Mouse (Mus musculus): Measurements from ENCODE around the gene Selenoi. TPM values are rescaled to one million over a fixed set of nuclear protein-coding genes. Genes with fewer than 3 reads are reported as not detected.
"Not testable (repeated sequence)": the region's sequence is repeated elsewhere in the genome, so short reads cannot be mapped to it uniquely, and the experiment has no call there.

Selenoi gene
- polyA plus RNA-seq, 1 experiment from 2014 or later = 17.3 TPM

DNA sequence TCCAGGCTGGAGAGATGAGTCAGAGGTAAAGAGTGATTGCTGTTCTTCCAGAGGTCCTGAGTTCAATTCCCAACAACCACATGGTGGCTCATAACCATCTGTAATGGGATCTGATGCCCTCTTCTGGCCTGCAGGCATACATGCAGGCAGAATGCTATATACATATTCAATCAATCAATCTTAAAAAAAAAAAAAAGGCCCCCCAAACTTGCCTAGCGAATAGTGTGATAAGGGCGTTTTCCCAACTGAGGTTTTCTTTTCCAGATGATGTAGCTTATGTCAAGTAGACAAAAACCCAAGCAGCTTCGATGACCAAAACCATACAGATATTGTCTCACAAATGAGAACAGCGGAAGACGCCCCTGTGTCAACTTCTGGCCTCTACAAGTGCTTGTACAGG lies 21.6 kb upstream of the Selenoi start:
- WGBS = 91% methylated on average over 5 of the region's 5 CpGs

DNA sequence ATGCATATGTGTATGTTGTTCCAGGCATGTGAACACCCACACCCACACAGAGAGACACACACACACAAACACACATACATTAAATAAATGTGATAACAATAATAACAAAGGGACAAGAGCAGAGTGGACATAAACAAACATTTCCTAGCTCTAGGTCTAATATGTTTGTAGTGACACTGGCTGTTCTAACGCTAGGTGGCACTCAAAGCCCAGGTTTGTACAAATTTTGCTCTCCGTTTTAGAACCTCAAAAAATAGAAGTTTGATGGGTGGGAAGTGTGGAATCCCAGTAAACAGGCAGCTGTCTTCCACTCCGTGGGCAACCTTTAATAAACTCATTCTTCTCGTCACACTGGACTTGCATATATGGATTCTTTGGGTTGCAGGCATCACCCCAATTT lies 17.5 kb upstream of the Selenoi start:
- 20% methylated on average over 4 of the region's 4 CpGs for WGBS
- H3K4me3 ChIP-seq = no peak overlapping the region
- H3K27me3 ChIP-seq (ENCODE audit: insufficient read depth, poor library complexity, severe bottlenecking) = no peaks in the 10 kb centered on the region
- H3K36me3 ChIP-seq = no peaks in the 10 kb centered on the region
- DNase-seq (ENCODE audit: low spot score) = peak; percentile 35
- no peak overlapping the region for H3K27ac ChIP-seq
- no peaks in the 10 kb centered on the region for H3K4me1 ChIP-seq (replicated peaks)
- H3K9me3 ChIP-seq = no peaks in the 10 kb centered on the region

More for the DNA sequence above, 21.6 kb upstream of the Selenoi start:
- not testable (repeated sequence) for H3K9me3 ChIP-seq; H3K27ac ChIP-seq; DNase-seq (ENCODE audit: low spot score); H3K4me1 ChIP-seq (replicated peaks); H3K27me3 ChIP-seq (ENCODE audit: insufficient read depth, poor library complexity, severe bottlenecking); H3K4me3 ChIP-seq; H3K36me3 ChIP-seq

DNA sequence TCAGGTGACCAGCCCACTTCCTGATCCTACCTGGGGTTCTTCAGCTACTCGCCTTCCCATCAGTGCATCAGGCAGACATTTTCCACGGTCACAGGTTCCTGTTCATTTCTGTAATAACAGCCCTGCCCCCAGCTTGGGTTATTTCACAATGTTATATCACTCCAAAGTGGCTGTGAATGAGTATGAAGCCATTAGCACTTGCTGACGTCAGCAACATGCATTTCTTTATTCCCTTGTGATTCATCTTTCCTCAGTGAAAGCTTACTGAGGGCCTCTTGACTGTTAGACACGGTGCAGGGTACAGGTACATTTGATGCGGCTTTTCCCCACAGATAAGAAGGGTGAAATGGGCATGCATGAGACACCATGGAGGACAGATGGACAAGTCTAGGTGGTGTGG lies 16.4 kb upstream of the Selenoi start:
- H3K27me3 ChIP-seq (ENCODE audit: insufficient read depth, poor library complexity, severe bottlenecking) = no peaks in the 10 kb centered on the region
- H3K9me3 ChIP-seq = no peaks in the 10 kb centered on the region
- H3K4me1 ChIP-seq (replicated peaks) = no peaks in the 10 kb centered on the region
- H3K27ac ChIP-seq = no peak overlapping the region
- 81% methylated on average over 5 of the region's 5 CpGs for WGBS
- H3K36me3 ChIP-seq = no peaks in the 10 kb centered on the region
- H3K4me3 ChIP-seq = no peak overlapping the region
- no peak for DNase-seq (ENCODE audit: low spot score)

DNA sequence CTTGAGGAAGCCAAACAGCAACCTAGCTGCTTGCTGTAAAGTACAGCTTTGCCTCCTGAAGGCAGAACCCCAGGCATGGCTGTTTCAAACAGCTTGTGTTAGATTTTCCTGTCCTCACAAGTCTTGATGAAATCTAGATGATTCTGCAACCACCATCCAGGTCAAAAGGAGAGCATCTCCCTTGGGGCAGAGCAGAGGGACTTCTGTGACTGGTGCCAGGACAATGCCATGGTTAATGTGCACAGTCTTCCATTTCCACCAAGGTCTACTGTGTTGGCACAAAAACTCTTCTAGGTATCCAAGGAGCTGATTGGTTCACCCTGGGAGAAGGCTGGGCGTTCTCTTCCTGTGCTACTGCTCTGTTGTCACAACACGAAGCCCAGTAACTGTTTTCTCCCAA lies 12.7 kb upstream of the Selenoi start:
- no peaks in the 10 kb centered on the region for H3K4me1 ChIP-seq (replicated peaks)
- H3K9me3 ChIP-seq = 0 out of 2 replicates have a peak, but pooled peaks cover 6% of the 10 kb centered on the region
- 86% methylated on average over 2 of the region's 2 CpGs for WGBS
- peaks cover 11% of the 10 kb centered on the region for H3K36me3 ChIP-seq
- H3K4me3 ChIP-seq = no peak overlapping the region
- no peak overlapping the region for H3K27ac ChIP-seq
- no peak for DNase-seq (ENCODE audit: low spot score)
- no peaks in the 10 kb centered on the region for H3K27me3 ChIP-seq (ENCODE audit: insufficient read depth, poor library complexity, severe bottlenecking)

DNA sequence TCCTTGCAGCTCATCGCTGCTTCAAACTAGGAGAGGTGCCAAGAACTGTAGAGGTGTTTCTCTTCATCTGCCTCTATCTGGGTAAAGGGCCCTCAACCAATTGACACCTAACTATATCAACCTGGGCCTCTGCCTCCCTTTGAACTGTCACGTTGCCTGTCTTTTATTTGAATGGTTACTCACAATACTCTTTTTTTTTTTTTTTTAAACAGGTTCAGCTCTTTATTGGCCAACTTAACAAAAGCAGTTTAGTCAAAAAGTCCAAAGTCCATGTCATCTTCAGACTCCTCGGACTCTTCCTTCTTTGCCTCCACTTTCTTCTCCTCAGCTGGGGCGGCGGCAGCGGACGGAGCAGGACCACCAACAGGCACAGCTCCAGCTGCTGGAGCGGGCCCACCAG lies 11.7 kb upstream of the Selenoi start:
- Histone ChIP-seq H3K4me3 (no peak overlapping the region), H3K27ac (no peak overlapping the region), H3K4me1 (replicated peaks) (no peaks in the 10 kb centered on the region), H3K36me3 (peaks cover 11% of the 10 kb centered on the region), H3K9me3 (0 out of 2 replicates have a peak, but pooled peaks cover 6% of the 10 kb centered on the region), H3K27me3 (ENCODE audit: insufficient read depth, poor library complexity, severe bottlenecking) (no peaks in the 10 kb centered on the region)
- no peak for DNase-seq (ENCODE audit: low spot score)
- 90% methylated on average over 8 of the region's 8 CpGs for WGBS

DNA sequence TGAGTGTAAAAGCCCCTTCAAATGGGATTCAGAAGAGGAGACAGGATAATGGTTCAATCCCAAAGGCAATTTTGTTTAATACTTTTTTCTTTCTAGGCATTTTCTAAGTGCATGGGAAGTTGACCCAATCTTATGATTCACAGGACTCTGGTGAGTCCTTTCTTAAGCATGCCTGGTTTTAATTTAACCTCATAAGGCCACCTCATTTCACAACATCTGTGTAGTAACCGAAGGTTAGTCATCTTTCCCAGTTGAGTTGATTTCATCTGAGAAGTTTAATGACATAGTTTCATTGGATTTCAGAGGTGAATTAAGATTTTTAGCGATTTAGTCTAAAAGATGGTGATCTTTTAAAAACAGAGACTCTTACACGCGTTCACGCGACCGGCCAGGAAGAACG lies 9.7 kb upstream of the Selenoi start:
- peaks cover 11% of the 10 kb centered on the region for H3K36me3 ChIP-seq
- no peak for DNase-seq (ENCODE audit: low spot score)
- no peaks in the 10 kb centered on the region for H3K27me3 ChIP-seq (ENCODE audit: insufficient read depth, poor library complexity, severe bottlenecking)
- H3K4me1 ChIP-seq (replicated peaks) = no peaks in the 10 kb centered on the region
- H3K27ac ChIP-seq = no peak overlapping the region
- 97% methylated on average over 8 of the region's 8 CpGs for WGBS
- H3K9me3 ChIP-seq = 0 out of 2 replicates have a peak, but pooled peaks cover 6% of the 10 kb centered on the region
- H3K4me3 ChIP-seq = no peak overlapping the region

DNA sequence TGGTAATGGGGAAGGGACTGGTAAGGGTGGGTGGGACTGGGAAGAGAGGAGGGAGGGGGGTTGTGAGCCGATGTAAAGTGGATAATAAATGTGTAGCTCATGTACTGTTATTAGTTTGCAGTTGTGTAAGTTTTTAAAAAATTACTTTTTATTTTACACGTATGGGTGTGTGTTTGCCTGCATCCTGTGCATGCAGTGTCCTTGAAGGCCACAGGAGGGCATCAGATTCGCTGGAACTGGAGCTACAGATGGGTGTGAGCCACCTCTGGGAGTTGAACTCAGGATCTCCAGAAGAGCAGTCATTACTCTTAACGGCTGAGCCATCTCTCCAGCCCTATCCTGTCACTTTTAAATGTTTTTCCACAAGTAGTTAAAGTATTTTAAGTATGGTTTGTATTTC lies 1.5 kb upstream of the Selenoi start:
- no peak for DNase-seq (ENCODE audit: low spot score)

DNA sequence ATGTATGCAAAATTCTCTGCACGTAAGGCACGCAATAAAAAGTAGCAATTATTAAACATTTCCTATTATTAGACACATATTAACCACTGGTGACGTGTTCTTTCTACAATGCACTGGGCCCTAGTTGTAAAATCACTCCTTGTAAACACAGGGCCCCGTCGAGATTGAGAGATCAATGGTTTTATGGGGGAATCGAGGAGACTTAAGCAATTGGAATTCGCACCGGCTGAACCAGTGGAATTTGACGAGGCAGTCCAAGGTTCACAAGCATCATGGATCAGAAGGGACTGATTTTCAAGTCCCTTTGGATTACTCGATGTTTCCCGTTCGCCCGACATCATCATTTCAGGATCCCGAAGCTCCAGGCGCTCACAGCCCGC lies 500 bp upstream of the Selenoi start:
- 61% methylated on average over 16 of the region's 16 CpGs for WGBS
- no peak for DNase-seq (ENCODE audit: low spot score)
- H3K9me3 ChIP-seq = peaks cover 9% of the 10 kb centered on the region

More for the DNA sequence above, 1.5 kb upstream of the Selenoi start:
- Histone ChIP-seq H3K9me3 (peaks cover 9% of the 10 kb centered on the region), H3K4me1 (replicated peaks) (peaks cover 29% of the 10 kb centered on the region), H3K27me3 (ENCODE audit: insufficient read depth, poor library complexity, severe bottlenecking) (no peaks in the 10 kb centered on the region), H3K4me3 (no peak overlapping the region), H3K36me3 (peaks cover 12% of the 10 kb centered on the region), H3K27ac (no peak overlapping the region)
- 80% methylated on average over 4 of the region's 4 CpGs for WGBS

DNA sequence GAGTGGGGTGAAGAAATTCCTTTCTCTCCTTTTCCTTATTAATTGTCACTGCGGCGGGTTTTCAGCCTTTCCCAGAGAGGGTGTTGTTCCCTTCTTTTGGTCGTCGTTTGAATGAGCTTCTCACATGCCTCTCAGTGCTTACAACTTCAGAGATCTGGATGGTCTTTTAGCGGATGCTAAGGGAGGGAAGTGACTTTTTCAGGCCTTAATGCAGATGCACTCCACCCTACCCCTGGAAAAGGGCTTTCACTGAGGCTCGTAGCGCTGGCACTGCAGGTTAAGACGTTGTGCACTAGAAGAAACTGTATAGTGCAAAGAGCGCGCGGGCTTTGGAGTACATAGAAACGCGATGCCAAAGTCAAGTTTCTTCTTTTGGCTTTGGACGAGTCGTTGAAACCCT lies 661 bp downstream of the Selenoi start:
- Histone ChIP-seq H3K27ac (peak overlapping the region; percentile 91), H3K27me3 (ENCODE audit: insufficient read depth, poor library complexity, severe bottlenecking) (no peaks in the 10 kb centered on the region), H3K4me1 (replicated peaks) (peaks cover 29% of the 10 kb centered on the region), H3K36me3 (peaks cover 18% of the 10 kb centered on the region), H3K4me3 (peak overlapping the region; percentile 87), H3K9me3 (peaks cover 9% of the 10 kb centered on the region)
- 4% methylated on average over 15 of the region's 15 CpGs for WGBS
- no peak for DNase-seq (ENCODE audit: low spot score)

More for the DNA sequence above, 500 bp upstream of the Selenoi start:
- peak overlapping the region; percentile 91 for H3K27ac ChIP-seq
- H3K36me3 ChIP-seq = peaks cover 12% of the 10 kb centered on the region
- peaks cover 29% of the 10 kb centered on the region for H3K4me1 ChIP-seq (replicated peaks)
- H3K4me3 ChIP-seq = peak overlapping the region; percentile 87
- H3K27me3 ChIP-seq (ENCODE audit: insufficient read depth, poor library complexity, severe bottlenecking) = no peaks in the 10 kb centered on the region

DNA sequence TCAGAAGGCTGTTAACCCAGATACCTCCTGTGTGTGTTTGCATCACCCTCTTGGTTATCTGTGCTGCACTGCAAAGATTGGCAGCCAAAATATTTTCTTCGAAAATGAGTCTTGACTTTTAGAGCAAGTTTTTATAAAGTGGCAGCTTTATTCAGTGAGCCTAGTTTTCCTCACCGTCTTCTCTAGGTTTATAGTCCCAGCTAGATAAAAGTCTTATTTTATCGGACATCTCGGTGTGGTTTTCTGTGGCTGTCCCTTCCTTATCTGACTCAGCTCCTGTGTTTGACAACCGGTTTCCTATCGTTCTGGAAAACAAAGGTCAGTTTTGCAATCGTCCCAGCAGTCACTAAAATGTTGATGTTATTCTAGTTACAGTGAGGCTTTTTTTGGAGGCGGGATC lies 1.6 kb downstream of the Selenoi start:
- peak overlapping the region; percentile 87 for H3K4me3 ChIP-seq
- H3K27me3 ChIP-seq (ENCODE audit: insufficient read depth, poor library complexity, severe bottlenecking) = no peaks in the 10 kb centered on the region
- 76% methylated on average over 8 of the region's 8 CpGs for WGBS
- H3K36me3 ChIP-seq = peaks cover 28% of the 10 kb centered on the region
- peaks cover 29% of the 10 kb centered on the region for H3K4me1 ChIP-seq (replicated peaks)
- H3K9me3 ChIP-seq = peaks cover 9% of the 10 kb centered on the region
- no peak overlapping the region for H3K27ac ChIP-seq
- no peak for DNase-seq (ENCODE audit: low spot score)

DNA sequence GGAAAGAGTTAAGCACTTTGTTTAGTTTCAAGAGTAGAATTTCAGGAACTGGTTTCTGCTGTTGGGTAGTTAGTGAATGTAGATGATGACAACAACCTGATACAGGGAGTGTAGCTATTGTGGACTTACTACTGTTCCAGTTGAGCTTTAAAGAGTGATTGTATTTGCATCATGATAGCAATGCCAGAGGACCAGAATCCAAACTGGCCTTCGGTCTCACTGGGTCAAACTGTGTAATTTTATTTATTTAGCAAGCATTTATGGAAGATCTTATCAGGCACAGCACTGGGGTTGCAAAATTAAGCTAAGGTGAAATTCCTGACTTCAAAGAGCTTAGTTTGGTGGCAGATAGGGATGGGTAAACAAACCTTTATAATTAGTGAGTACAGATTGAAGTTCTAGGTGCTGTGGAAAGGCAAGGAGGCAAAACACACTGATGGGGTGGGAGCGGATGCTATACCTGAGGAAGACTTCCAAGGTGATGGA lies 3.3 kb downstream of the Selenoi start:
- H3K4me1 ChIP-seq (replicated peaks) = peaks cover 29% of the 10 kb centered on the region
- no peak for DNase-seq (ENCODE audit: low spot score)
- WGBS = 98% methylated on average over 2 of the region's 2 CpGs

DNA sequence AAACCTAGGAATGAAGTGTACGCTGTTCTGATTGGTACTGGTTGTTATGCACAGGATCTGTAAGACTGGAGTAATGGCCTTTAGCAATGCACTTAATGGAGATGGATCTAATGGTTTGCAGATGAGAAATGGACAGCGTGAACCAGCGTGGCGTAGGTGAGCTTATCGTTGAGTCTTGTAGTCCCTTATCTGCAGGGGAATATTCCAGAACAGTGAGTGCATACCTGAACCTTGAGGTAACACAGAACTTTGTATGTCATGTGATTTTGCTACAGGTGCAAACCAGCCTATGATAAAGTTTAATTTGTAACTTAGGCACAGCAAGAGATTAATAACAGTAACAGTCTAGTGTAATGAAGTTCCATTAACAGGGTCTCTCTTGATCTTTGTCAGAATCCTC lies 6.2 kb downstream of the Selenoi start:
- DNase-seq (ENCODE audit: low spot score) = no peak
- H3K27ac ChIP-seq = no peak overlapping the region
- peaks cover 17% of the 10 kb centered on the region for H3K4me1 ChIP-seq (replicated peaks)
- H3K27me3 ChIP-seq (ENCODE audit: insufficient read depth, poor library complexity, severe bottlenecking) = no peaks in the 10 kb centered on the region
- no peaks in the 10 kb centered on the region for H3K9me3 ChIP-seq
- peaks cover 29% of the 10 kb centered on the region for H3K36me3 ChIP-seq
- 98% methylated on average over 5 of the region's 5 CpGs for WGBS
- H3K4me3 ChIP-seq = no peak overlapping the region

More for the DNA sequence above, 3.3 kb downstream of the Selenoi start:
- no peak overlapping the region for H3K4me3 ChIP-seq
- H3K27ac ChIP-seq = no peak overlapping the region
- 0 out of 2 replicates have a peak, but pooled peaks cover 2% of the 10 kb centered on the region for H3K9me3 ChIP-seq
- H3K36me3 ChIP-seq = peaks cover 33% of the 10 kb centered on the region
- no peaks in the 10 kb centered on the region for H3K27me3 ChIP-seq (ENCODE audit: insufficient read depth, poor library complexity, severe bottlenecking)

DNA sequence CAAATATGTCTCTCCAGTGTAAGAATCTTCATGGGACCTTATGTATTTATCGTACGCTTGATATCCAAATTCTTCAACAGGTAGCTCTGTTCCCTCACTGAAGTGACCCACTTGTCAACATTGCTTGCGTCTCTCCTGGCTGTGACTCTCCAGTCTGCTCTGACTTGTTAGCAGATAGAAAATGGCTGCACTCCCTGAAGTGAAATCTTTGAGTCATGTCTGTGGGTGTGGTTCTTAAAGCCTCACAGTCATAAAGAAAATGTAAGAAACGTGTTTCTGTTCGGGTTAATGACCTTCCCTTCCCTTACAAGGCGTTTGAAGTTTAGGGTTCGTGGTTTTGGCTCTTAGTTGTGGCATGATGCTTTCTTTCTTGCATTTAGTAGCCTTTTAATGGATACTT lies 8.2 kb downstream of the Selenoi start:
- Histone ChIP-seq H3K4me1 (replicated peaks) (0 out of 2 replicates have a peak, but pooled peaks cover 8% of the 10 kb centered on the region), H3K36me3 (peaks cover 29% of the 10 kb centered on the region), H3K9me3 (no peaks in the 10 kb centered on the region), H3K27me3 (ENCODE audit: insufficient read depth, poor library complexity, severe bottlenecking) (no peaks in the 10 kb centered on the region), H3K27ac (no peak overlapping the region), H3K4me3 (no peak overlapping the region)
- DNase-seq (ENCODE audit: low spot score) = no peak
- 94% methylated on average over 7 of the region's 7 CpGs for WGBS

DNA sequence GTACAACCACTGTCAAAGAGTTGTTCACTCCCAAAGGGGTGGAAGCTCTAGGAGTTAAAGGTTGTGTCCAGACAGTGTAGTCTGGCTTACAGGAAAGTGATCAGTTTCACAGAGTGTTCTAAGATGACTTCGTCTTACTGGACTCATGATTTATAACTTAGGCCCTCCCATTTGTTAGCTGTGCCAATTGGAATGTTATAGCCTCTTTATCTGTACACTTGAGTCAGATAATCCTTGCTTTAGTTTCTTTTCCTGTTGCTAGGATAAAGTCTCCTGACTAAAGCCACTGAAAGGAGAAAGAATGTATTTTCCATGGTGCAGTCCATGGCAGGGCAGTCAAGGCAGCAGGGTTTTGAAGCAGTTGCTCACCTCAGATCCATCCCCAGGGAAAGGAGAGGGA lies 10.0 kb downstream of the Selenoi start:
- no peak overlapping the region for H3K4me3 ChIP-seq
- DNase-seq (ENCODE audit: low spot score) = no peak
- peaks cover 30% of the 10 kb centered on the region for H3K36me3 ChIP-seq
- H3K9me3 ChIP-seq = no peaks in the 10 kb centered on the region
- WGBS = 87% methylated on average over 1 of the region's 1 CpGs
- no peak overlapping the region for H3K27ac ChIP-seq
- 0 out of 2 replicates have a peak, but pooled peaks cover 8% of the 10 kb centered on the region for H3K4me1 ChIP-seq (replicated peaks)
- H3K27me3 ChIP-seq (ENCODE audit: insufficient read depth, poor library complexity, severe bottlenecking) = no peaks in the 10 kb centered on the region

Measured in hindbrain, embryonic 10.5 days (tissue).